Mouse (Mus musculus) layer of hippocampus, postnatal 14 days (tissue): ENCODE data around the gene Hps1. TPM values are rescaled to one million over a fixed set of nuclear protein-coding genes. Genes with fewer than 3 reads are reported as not detected.
"Not testable (repeated sequence)": the region's sequence is repeated elsewhere in the genome, so short reads cannot be mapped to it uniquely, and the experiment has no call there.

Experiments
- DNase-seq, 2 experiments: peaks; one replicate each; pipeline ENCODE4 v3.0.0; 2021 to 2022; ENCODE audit warnings: low spot score in 2 of 2, mixed read lengths in 1 of 2
- long read RNA-seq, 2 experiments: library from polyadenylated mRNA; stranded (forward); transcript quantifications; one replicate each; pipeline ENCODE4 v2.0.0; 2021
- total RNA-seq, 2 experiments: library from RNA; stranded (reverse); gene quantifications; 2 replicates each; pipeline ENCODE4 v1.2.3; 2021

The Hps1 gene
- 1 to 10 TPM; 7.2 to 9.9 TPM for total RNA-seq
- long read RNA-seq, experiment 1, full-length matches to known transcripts: 2 of 5 reads
- long read RNA-seq, experiment 1, partial matches to known transcripts: 0 of 5 reads
- long read RNA-seq, experiment 1, other reads (novel, unspliced or antisense): 3 of 5 reads
- long read RNA-seq, experiment 2, partial matches to known transcripts: 2 of 7 reads
- long read RNA-seq, experiment 2, other reads (novel, unspliced or antisense): 4 of 7 reads

DNA sequence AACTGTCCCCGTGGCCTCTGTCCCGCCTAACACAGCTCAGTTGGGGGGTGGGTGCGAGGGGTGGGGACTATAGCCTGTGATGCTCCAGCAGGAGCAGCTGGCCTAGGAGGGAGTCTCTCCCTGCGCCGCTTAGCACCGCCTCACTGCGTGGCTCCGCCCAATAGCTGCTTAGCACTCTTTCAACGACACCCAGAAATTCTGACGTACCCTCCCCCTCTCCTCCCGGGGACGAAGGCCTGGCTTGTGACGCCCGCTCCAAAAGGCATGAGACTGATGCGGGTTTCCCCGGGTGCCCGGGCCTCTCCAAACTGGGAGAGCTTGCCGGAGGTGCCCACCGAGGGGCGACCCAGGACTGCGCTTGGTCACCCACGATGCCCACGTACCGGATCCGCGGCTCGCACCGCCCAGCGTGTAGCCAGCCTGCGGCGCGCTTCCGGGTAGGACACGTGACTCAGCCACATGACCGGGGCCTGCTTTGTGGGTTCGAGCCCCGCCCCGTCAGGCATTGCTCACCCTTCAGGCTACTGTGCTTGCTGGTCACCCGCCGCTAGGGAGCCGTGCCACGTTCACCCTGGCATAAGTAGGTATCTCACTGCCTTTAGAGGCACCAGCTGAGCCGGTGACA lies at the start of gene Hps1:
Gene Hps1 (minus strand): TSS at position 448 of the 625 bp plus-strand sequence.
- DNase-seq: peak; percentile 91 to 95

DNA sequence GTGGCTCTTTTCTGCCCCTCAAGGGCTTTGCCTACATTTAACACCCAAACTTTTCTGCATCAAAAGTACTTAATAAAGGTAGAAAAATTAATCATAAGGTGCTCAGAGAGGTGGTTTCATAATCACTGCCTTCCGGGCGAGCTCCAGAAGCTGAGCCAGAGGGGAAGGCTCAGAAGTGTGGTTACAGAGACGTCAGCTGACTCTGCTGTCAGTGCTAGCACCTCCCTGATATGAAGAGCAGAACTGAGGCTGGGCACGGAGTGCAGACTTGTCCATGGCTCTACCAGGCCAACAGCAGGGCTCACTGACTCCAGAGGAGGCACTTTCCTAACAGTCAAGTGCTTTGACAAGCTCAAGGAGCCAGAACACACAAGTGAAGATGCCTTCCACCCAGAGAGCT lies 49.4 kb upstream of the Hps1 start:
- no peak for DNase-seq

DNA sequence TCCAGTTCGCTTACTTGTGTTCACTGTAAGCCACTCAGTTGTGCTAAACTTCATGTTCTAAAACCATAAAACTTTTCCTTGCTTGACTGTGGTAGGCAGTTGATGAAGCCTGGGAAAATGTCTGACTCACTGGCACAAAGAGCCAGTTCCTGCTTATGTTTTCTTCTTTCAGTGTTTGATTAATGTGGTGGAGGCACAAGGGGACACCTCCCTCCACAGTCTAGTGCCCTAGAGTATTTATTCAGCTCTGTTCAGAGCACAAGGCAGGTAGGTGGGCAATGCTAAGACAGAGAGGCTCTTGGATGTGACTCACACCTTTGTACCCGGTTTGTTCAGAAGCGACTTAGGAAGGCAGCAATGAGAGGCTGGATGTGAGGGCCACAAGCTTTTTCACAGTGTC lies 48.1 kb upstream of the Hps1 start:
- no peak for DNase-seq

DNA sequence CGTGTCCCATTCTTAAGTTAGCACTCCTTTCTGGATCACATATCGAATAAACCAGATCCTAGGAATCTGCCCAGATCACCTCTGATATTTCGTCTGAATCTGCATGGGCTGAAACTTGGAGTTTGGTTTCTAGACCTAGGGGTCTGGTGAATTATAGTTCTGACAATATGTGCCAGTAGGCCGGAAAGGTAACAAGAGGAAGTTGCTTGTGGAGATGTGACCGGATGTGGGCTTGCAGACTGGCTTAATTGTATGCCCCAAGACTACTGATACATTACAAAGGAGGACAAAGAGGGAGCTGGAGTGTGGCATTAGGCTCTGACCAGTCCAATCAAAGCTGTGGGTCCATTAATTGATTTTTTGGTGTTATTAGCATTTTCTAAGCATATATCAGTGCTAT lies 40.3 kb upstream of the Hps1 start:
- no peak for DNase-seq

DNA sequence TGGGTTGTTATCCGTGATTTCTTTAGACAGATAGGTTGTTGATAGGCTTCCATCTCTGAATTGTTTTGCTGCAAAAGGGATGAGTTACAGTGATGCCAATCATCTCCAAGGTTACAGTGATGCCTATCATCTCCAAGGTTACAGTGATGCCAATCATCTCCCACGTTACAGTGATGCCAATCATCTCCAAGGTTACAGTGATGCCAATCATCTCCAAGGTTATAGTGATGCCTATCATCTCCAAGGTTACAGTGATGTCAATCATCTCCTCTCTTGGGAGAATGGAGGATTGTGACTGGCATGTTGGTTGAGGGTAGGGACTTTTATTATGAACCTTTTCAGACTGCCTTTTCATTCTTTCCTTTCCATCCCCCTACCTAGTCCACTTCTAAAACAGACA lies 38.0 kb upstream of the Hps1 start:
- peak in 1 of 2 experiments; percentile 37 for DNase-seq

DNA sequence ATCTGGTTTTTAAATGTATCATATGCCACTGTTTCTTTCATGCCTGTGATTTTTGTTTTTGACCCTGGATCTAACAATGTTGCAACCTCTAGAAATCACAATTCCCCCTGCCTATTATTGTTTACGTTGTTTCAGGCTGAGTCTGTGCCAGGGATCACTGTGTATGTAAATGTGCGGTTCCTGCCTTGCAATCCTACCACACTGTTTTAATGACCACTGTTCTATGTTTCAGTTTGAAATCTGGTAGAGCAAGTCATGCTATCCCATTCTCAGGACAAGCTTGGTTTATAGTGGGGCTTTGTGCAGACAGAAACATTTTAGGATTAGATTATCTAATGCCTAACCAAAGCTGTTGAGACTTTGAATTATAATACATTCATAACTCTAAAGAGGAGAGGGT lies 36.5 kb upstream of the Hps1 start:
- DNase-seq: no peak

DNA sequence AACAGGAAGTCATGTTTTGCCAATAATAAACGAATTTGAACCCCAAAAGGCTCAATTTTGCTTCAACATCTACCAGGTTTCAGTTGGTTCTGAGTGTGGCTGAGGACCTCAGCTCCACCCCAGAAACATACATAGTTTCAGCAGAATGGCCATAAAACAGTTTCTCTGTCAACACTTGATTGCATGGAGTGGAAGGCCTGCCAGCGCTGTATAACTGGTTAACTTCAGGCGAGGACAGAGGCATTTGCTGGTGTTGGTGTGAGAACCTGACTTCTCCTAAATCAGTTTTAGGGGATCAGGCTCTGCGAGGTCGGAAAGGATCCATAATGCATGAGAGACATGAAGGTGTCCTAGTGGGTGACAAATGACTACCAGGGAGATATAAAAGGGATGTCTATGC lies 30.4 kb upstream of the Hps1 start:
- DNase-seq: no peak

DNA sequence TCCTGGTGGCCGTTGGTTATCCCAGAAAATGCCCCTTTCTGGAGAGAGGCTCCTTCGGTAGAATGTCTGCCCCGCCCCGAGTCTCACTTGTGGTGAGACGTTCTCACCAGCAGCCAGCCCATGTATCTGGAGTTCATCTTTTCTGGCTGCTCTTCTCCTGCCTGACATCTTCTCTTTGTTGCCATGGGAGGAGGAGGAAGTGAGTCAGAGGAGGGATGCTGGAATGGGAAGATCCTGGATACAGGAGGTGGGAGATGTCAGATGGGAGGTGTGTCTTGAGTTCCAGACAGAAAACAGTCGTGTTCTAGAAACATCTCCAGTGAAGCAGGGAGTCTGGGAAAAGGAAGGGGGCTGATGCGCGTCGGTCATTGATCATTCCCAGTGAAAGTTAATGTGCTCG lies 29.7 kb upstream of the Hps1 start:
- DNase-seq: no peak

DNA sequence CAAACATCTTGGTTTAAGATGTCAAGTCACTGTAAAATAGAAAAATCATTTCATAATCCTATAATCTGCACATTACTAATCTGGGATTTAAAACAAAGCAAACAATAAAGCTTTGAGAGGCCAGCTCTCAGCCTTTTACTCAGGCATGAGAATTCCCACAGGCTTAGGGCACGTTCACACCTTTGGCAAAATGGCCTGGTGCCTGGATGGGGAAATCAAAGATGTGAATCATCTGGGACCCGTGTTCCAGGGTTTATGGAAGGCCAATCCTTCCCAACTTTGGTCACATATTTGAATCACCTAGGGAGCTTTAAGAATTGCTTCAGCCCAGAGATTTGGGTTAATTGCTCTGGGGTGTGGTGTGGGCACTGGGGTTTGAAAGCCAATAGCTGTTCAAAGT lies 18.1 kb upstream of the Hps1 start:
- no peak for DNase-seq

DNA sequence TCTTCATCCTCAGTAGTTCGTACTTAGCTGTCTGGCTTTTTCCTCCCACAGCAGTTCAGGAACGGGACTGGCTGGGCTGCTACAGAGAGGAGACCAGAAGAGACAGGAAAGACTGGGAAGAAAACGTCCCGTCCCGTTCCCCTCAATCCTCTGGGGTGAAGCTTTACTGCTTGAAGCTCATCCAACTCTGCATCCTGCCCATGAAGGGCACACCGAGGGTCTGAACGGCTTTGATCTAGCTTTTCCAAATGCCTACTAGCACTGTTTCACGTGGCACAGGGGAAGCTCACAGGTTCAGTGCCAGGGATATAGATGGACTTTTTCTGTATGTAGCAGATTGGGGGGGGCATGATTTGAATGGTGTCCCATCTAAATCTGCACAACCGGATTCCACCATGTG lies 16.0 kb upstream of the Hps1 start:
- DNase-seq: no peak

DNA sequence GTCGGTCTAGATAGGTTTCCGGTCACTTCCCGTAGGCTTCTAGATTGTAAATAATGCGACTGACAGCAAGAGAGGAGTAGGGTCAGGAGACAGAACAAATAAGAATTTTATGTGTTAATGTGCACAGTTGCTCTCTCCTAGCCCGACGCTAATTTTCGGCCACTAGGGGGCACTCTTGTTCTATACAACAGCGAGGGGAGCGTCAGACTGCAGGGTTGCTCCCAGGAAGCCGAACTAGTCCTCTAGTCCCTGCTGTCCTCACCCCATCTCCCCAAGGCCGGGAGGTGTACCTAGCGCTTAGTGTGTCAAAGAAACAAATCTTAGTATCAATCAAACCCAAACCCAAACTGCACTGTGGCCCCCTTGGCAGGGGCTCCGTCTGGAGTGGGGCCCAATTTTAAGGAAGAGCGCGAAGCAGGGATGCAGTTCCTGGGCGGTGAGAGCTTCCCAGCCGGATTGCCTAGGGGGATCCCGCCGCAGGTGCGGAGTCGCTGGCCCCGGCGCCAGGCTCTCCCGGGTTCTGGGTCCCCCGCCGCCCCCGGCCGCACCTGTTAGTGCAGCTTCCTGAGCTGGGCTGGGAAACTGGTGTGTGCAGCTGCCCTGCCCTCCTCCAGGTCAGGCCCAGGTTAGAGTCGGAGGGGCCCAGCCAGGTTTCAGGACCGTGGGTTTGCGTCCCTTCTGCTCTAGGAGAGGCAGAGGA lies 15.3 kb upstream of the Hps1 start:
- peak; percentile 93 to 94 for DNase-seq

DNA sequence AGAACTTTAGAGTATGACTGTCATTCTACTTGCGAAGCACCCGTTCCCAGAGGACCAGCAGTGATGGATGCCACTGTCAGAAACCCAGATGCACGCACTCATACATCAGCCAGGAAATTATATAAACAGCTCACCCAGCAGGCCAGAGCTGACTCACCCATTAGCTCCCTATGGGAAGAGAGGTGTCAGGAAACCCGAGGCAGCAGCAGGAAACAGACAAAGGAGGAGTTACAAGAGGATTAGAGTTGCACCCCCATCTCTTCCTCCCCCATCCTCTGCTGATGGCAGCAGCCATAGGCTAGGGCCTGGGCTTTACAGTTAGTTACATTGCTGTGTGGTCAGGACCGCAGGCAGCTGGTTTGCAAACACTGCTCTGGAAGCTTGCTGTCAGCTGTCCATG lies 8.5 kb upstream of the Hps1 start:
- DNase-seq: no peak

DNA sequence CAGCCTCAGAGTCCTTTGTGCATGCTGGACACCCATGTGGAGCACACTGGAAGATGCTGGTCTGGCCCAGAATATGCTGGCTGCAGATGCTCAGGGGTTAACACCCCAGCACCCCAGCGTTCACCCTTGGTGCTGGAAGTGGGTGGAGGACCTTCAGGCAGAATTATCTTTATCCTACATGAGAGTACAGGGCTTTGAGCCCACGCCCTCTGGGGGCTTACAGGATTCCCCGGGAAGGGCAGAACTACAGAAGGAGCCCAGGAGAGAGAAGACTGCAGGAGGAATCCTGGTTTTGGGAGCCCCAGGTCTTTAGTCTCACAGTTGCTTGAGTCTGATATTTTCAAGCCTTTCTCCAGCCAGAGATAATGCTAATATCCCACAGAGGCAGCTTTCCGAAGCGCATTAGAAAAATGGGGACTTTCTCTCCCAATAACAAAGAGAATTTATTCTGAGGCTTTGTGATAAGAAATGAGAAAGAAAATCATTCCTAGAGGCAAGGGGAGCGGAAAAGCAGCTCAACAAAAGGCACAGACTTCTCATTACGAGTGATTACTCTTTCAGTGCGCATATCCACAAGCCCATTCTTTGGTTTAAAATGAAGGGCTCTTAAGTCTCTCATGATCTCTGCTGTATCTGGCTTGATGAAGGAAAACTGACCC lies 5.9 kb upstream of the Hps1 start:
- no peak for DNase-seq

DNA sequence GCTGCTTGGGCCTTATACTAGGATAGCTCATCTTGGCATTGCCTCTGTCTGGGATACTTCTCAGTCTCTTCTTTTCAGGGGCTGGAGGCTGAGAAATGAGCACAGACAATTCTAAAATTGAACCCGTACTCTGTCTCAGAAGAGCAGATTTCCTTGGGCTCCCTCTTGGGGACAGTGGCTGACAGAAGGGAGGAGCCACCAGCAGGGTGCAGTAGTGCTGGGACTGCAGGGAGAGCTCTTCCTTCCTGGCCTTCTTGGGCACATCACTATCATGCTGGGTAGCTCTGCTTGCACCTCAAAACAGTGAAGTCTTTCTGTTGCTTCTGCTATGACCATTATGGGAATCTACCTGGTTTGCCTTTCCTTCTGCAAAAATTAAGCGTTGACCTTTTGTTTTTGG lies 5.4 kb upstream of the Hps1 start:
- DNase-seq: no peak

DNA sequence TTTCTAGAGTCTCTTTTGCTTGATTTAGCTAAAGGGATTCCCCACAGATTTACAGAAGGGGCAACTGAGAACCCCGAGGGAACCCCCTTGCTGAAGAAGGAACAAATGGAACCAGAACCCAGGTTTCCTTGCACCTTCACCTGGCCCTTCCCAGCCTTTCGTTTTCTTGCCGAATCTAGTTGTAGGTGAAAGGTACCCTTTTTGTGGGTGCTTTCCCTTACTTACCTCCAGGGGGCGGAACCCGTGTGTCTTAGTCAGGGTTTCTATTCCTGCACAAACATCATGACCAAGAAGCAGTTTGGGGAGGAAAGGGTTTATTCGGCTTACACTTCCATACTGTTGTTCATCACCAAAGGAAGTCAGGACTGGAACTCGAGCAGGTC lies 369 bp upstream of the Hps1 start:
- DNase-seq: not testable (repeated sequence)

DNA sequence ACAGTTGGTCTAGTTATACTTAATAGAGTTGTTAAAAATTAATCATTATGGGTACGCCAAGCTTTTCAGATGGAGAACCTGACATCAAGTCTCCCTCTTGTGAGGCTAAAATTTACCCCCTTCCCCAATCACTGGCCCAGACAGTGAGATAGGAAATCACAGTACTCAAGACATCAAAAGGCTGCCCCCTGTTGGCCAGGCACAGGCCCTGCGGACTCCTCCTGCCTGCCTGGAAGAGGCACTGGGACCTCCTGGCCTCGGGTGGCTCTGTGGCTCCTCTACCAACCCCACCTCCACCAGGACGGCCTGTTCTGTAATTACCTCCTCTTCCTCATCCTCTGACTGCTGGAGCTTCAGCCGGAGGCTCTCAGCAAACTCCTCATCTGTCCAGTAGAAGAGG lies 2.0 kb downstream of the Hps1 start:
- no peak for DNase-seq

DNA sequence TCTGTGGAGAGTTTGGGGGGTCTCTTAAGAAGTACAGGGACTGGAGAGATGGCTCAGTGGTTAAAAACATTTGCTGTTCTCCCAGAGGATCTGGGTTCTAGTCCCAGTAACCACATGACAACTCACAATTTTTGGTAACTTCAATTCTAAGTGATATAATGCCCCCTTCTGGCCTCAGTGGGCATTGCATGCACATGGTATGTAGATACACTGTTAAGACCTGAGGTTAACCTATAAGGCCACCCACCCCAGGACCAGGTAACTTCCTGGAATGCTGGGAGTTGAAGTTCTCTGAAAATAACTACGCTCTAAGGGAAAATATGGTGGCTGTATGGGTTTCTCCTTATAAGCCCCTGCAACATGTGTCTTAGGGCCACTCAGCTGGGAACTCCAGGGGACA lies 3.0 kb downstream of the Hps1 start:
- no peak for DNase-seq

DNA sequence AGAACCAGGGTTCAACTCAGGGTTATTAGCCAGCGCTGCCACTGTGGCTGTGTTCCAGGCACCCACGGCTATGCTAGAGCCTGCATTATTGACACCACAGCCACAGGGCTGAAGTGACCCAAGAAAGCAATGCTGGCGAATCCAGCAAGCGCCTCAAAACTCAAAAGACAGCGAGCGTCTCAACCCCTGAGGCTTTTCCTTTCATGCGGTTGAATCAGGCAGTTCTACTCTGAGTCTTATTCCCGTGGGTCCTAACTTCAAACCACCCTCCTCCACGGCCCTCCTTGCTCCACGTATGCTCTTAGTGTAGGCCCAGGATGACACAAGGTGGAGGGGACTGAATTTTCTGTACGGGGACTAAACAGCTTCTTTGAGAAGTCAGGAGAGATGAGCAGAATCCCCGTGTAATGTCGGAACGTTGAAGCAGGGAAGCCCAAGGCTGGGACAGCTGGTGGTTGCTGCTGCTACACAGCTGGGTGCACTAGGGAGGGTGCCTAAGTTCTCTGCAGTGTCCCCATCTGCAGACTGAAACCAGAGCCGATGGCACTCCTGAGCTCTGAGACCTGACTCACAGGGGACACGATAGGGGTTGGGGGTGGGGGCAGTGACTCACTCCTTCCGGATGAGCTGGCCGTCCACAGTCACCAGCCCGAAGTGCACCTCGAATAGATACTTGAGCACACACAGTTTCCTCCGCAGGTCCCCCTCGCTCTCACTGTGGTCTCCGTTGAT lies 9.5 kb downstream of the Hps1 start:
- no peak for DNase-seq

DNA sequence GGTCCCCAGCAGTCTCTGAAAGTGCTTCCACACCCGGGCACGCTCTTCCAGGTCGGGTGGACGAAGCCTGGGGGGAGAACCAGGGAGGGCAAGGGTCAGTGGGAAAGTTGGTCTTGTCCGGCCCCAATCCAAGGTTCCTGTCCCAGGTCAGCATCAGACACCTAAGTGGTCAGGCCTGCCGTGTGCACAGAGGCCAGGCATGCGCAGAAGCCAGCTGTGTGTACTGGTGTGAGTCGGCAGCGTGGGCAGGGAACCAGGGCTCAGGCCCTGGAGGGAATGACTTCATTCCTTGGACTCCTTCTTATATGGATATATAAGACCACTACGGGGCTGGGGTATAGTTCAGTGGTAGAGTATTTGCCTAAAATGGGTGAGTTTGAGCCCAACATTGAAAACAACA lies 10.1 kb downstream of the Hps1 start:
- no peak for DNase-seq

DNA sequence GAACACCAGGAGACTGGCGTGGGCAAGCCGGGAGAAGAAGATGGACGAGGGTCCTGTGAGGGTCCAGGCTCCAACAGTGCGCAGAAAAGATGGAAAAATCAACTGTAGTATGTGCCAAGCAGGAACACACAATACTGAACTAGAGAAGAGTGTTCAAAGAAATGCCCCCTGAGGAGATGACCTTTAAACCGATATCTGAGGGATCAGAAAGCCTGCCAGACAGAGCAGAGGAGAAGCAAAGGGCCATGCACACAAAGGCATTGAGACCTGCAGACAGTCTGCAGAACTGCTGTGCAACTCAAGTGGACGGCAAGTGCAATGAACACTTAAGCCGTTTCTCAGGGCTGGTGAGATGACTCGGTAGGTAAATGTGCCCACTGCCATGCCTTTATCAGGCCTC lies 12.4 kb downstream of the Hps1 start:
- DNase-seq: no peak

DNA sequence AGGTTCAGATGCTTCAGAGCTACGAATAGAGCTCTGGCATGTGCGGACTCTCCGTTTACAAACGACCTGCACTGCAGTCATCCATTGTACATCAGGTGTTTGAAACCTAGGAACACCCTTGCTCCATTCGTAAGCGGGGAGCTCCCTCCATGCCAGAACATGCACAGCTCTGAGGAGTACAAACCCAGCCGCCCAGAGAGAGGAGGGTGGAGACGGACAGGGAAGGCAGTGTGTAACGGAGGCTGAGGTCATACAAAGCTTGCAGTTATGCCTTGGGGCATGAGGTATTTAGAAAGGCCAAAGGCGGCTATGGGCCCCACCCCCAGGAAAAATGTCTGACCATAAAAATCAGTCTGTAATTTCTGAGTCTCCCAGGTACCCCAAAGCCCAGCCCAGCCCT lies 15.4 kb downstream of the Hps1 start:
- DNase-seq: no peak

DNA sequence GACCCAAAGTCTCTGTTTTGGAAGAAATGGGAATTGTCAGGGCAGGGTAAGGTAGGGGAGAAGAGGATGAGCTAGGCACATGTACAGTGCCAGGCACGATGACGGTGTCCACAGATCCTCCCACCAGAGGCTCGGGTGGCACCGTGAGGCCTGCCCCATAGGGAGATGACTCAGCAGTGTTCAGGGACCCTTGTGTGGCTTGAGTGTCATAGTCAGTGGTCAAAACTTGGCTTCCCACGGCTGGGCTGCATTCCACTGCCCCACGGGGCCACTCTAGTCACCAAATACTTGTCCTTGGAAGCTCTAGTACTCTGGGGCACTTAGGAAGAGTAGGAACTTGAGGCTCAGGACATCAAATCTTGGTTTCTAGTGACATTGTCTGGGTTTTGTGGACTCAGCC lies 23.1 kb downstream of the Hps1 start:
- no peak for DNase-seq
